In genomic region chr12:81808596-81808995, GRCm38 (mm10) we compare ENCODE assay signal across 14 mouse cellular contexts. TPM values are rescaled to one million over a fixed set of nuclear protein-coding genes. Genes with fewer than 3 reads are reported as not detected.
DNase-seq lines count a peak whose midpoint lies in the region; ATAC-seq and TF ChIP-seq lines count a peak whose summit lies in the region.
"Had no signal": no experiment of that assay in that cellular context is flagged by ENCODE, and none has a peak within 500 bp of the region (broad histone marks: within the 10 kb centered on the region; RNA-seq: fewer than 3 reads in every experiment).

No protein-coding gene starts in this region.

- no peak for ATAC-seq in hindbrain, embryonic 13.5 days (ENCODE audit: low FRiP score)
- no peak for ATAC-seq in hindbrain, postnatal 0 days
- no peak for ATAC-seq in neural tube, embryonic 11.5 days (ENCODE audit: insufficient read depth, low FRiP score, low TSS enrichment)
- no peak for ATAC-seq in neural tube, embryonic 15.5 days (ENCODE audit: low FRiP score)
- ATAC-seq in erythroid progenitor cell, adult 5-6 weeks (replicated peaks; ENCODE audit: low FRiP score, poor library complexity, severe bottlenecking): no peak
- ATAC-seq: CD4-positive, CD25-positive, alpha-beta regulatory T cell, adult 4 months had no signal

- peaks cover 26% of the 10 kb centered on the region for H3K4me1 ChIP-seq in hindbrain, embryonic 13.5 days (replicated peaks)
- 0 out of 2 replicates have a peak, but pooled peaks cover 8% of the 10 kb centered on the region for H3K4me1 ChIP-seq in hindbrain, postnatal 0 days (ENCODE audit: insufficient read depth, low read length)
- no peaks in the 10 kb centered on the region for H3K4me1 ChIP-seq in neural tube, embryonic 11.5 days (ENCODE audit: control insufficient read depth, insufficient read depth, low read length)
- H3K4me1 ChIP-seq in neural tube, embryonic 15.5 days: peaks cover 23% of the 10 kb centered on the region

- peaks cover 10% of the 10 kb centered on the region for H3K27me3 ChIP-seq in hindbrain, embryonic 13.5 days
- no peaks in the 10 kb centered on the region for H3K27me3 ChIP-seq in hindbrain, postnatal 0 days (ENCODE audit: insufficient read depth, low read length)
- H3K27me3 ChIP-seq in neural tube, embryonic 11.5 days (ENCODE audit: control insufficient read depth, insufficient read depth, low read length): no peaks in the 10 kb centered on the region
- H3K27me3 ChIP-seq in neural tube, embryonic 15.5 days (replicated peaks): no peaks in the 10 kb centered on the region
- H3K27me3 ChIP-seq: intestine, embryonic 15.5 days had no signal

- H3K9ac ChIP-seq in hindbrain, embryonic 13.5 days: no peak overlapping the region
- no peak overlapping the region for H3K9ac ChIP-seq in hindbrain, postnatal 0 days (replicated peaks; ENCODE audit: low read length)
- H3K9ac ChIP-seq in neural tube, embryonic 11.5 days (ENCODE audit: low read length): no peak overlapping the region
- no peak overlapping the region for H3K9ac ChIP-seq in neural tube, embryonic 15.5 days (replicated peaks)
- H3K9ac ChIP-seq: intestine, embryonic 15.5 days had no signal

- no peak overlapping the region for H3K4me3 ChIP-seq in hindbrain, embryonic 13.5 days
- H3K4me3 ChIP-seq in hindbrain, postnatal 0 days (ENCODE audit: low read length): no peak overlapping the region
- no peak overlapping the region for H3K4me3 ChIP-seq in neural tube, embryonic 11.5 days (ENCODE audit: low read depth, low read length)
- H3K4me3 ChIP-seq in neural tube, embryonic 15.5 days (replicated peaks): no peak overlapping the region
- H3K4me3 ChIP-seq: intestine, embryonic 15.5 days had no signal

- peak; percentile 5 for DNase-seq in embryo, embryonic 11 days
- no peak for DNase-seq in embryo, embryonic 10.5 days (ENCODE audit: low spot score)
- no peak for DNase-seq in hindbrain, postnatal 0 days (ENCODE audit: low spot score)
- peak; percentile 9 for DNase-seq in neural tube, embryonic 11.5 days (ENCODE audit: low spot score)
- DNase-seq: B cell, adult 2 months; gastrocnemius, postnatal 10 days had no signal

- TF ChIP-seq CTCF in hindbrain, postnatal 0 days (IDR thresholded peaks at IDR 0.05; ENCODE audit: low read depth): no peak

- 41% methylated on average over 2 of the region's 2 CpGs for WGBS in hindbrain, embryonic 13.5 days
- WGBS in hindbrain, postnatal 0 days: 46% methylated on average over 2 of the region's 2 CpGs
- 58% methylated on average over 2 of the region's 2 CpGs for WGBS in neural tube, embryonic 11.5 days
- WGBS in neural tube, embryonic 15.5 days: 47% methylated on average over 2 of the region's 2 CpGs

- H3K4me2 ChIP-seq in hindbrain, embryonic 13.5 days: no peak overlapping the region
- no peak overlapping the region for H3K4me2 ChIP-seq in hindbrain, postnatal 0 days (ENCODE audit: low read depth, low read length)
- H3K4me2 ChIP-seq in neural tube, embryonic 11.5 days (ENCODE audit: low read depth): no peak overlapping the region
- H3K4me2 ChIP-seq in neural tube, embryonic 15.5 days: no peak overlapping the region

- H3K9me3 ChIP-seq in hindbrain, embryonic 13.5 days: no peaks in the 10 kb centered on the region
- no peaks in the 10 kb centered on the region for H3K9me3 ChIP-seq in hindbrain, postnatal 0 days (ENCODE audit: low read length)
- no peaks in the 10 kb centered on the region for H3K9me3 ChIP-seq in neural tube, embryonic 11.5 days (ENCODE audit: control insufficient read depth, low read length)
- H3K9me3 ChIP-seq in neural tube, embryonic 15.5 days (replicated peaks): no peaks in the 10 kb centered on the region
- H3K9me3 ChIP-seq: embryonic facial prominence, embryonic 10.5 days; G1E; heart, embryonic 10.5 days; intestine, embryonic 15.5 days had no signal

- H3K27ac ChIP-seq in hindbrain, embryonic 13.5 days: 0 out of 2 replicates have a peak overlapping the region, but pooled peaks have one; percentile 12
- no peak overlapping the region for H3K27ac ChIP-seq in hindbrain, postnatal 0 days
- H3K27ac ChIP-seq in neural tube, embryonic 11.5 days (ENCODE audit: low read depth, low read length): no peak overlapping the region
- no peak overlapping the region for H3K27ac ChIP-seq in neural tube, embryonic 15.5 days (replicated peaks)
- H3K27ac ChIP-seq: embryonic facial prominence, embryonic 10.5 days; heart, embryonic 10.5 days; intestine, embryonic 15.5 days had no signal

- H3K36me3 ChIP-seq in hindbrain, embryonic 13.5 days: no peaks in the 10 kb centered on the region
- no peaks in the 10 kb centered on the region for H3K36me3 ChIP-seq in hindbrain, postnatal 0 days (ENCODE audit: insufficient read depth, low read length)
- H3K36me3 ChIP-seq in neural tube, embryonic 11.5 days (ENCODE audit: control insufficient read depth, insufficient read depth, low read length): no peaks in the 10 kb centered on the region
- H3K36me3 ChIP-seq in neural tube, embryonic 15.5 days: no peaks in the 10 kb centered on the region
- H3K36me3 ChIP-seq: embryonic facial prominence, embryonic 10.5 days; G1E; heart, embryonic 10.5 days; intestine, embryonic 15.5 days had no signal

RNA-seq across cellular contexts. Expression of gene Map3k9, which starts 27.6 kb away (rescaled TPM):
- polyA plus RNA-seq in hindbrain, embryonic 13.5 days (2015; fragmentation: Nextera tagmentation; extraction: Ambion mirVana): 8.8 TPM in 2 replicates
- 60.1 and 61.9 TPM in 2 replicates for total RNA-seq in hindbrain, postnatal 0 days (2014; rRNA removed)
- 8.1 and 8.4 TPM in 2 replicates for polyA plus RNA-seq in hindbrain, postnatal 0 days (2015; fragmentation: Nextera tagmentation; extraction: Ambion mirVana)
- 3.6 and 3.7 TPM in 2 replicates for polyA plus RNA-seq in neural tube, embryonic 11.5 days (2014; fragmentation: Nextera tagmentation; extraction: Ambion mirVana)
- polyA plus RNA-seq in neural tube, embryonic 15.5 days (2015; fragmentation: Nextera tagmentation; extraction: Ambion mirVana): 10.2 and 11.5 TPM in 2 replicates
- total RNA-seq in erythroid progenitor cell, adult 5-6 weeks (2015; ENCODE audit: low replicate concordance): 0.72 TPM in 1 of 2 replicates, not detected in the other
- total RNA-seq in erythroid progenitor cell, adult 5-6 weeks (2017; ENCODE audit: low replicate concordance): 0.13 and 0.83 TPM in 2 replicates
- polyA plus RNA-seq: G1E had no signal

RNA-seq across cellular contexts. Expression of gene Pcnx, which starts 51.2 kb away (rescaled TPM):
- 10.1 and 10.5 TPM in 2 replicates for polyA plus RNA-seq in hindbrain, embryonic 13.5 days (2015; fragmentation: Nextera tagmentation; extraction: Ambion mirVana)
- 37.6 and 42.4 TPM in 2 replicates for total RNA-seq in hindbrain, postnatal 0 days (2014; rRNA removed)
- 4.7 and 7.8 TPM in 2 replicates for polyA plus RNA-seq in hindbrain, postnatal 0 days (2015; fragmentation: Nextera tagmentation; extraction: Ambion mirVana)
- polyA plus RNA-seq in neural tube, embryonic 11.5 days (2014; fragmentation: Nextera tagmentation; extraction: Ambion mirVana): 10.3 and 11.0 TPM in 2 replicates
- polyA plus RNA-seq in neural tube, embryonic 15.5 days (2015; fragmentation: Nextera tagmentation; extraction: Ambion mirVana): 7.3 and 9.6 TPM in 2 replicates
- total RNA-seq in erythroid progenitor cell, adult 5-6 weeks (2015; ENCODE audit: low replicate concordance): 1.4 and 15.5 TPM in 2 replicates
- 2.4 and 6.6 TPM in 2 replicates for total RNA-seq in erythroid progenitor cell, adult 5-6 weeks (2017; ENCODE audit: low replicate concordance)
- polyA plus RNA-seq: G1E had no signal

Comparison
In these comparisons a context has a peak if more than half of its experiments do, and no peak if none do; other contexts are left out.
1. DNase-seq: peak in embryo, embryonic 11 days (single experiment) and neural tube, embryonic 11.5 days (single experiment); none in embryo, embryonic 10.5 days (single experiment) and hindbrain, postnatal 0 days (single experiment).